Mouse (Mus musculus): Measurements from ENCODE around the gene Zbtb8b. TPM values are rescaled to one million over a fixed set of nuclear protein-coding genes. Genes with fewer than 3 reads are reported as not detected.

Gene Zbtb8b
- total RNA-seq, 2 experiments from 2014 or later = 3.6 to 4.6 TPM

Other genes starting within 250 kb of the Zbtb8b start
- gene C77080, start 179.4 kb downstream of the Zbtb8b start, total RNA-seq (2021) = 1 to 10 TPM; 5.8 TPM
- 1 to 10 TPM in 1 of 2 experiments, under 1 TPM in 1; 0.56 to 1.1 TPM for gene Sync, start 153.2 kb downstream of the Zbtb8b start, total RNA-seq (2021)
- 100 to 1,000 TPM; 123 to 129 TPM for gene Rbbp4, start 105.5 kb downstream of the Zbtb8b start, total RNA-seq (2021)
- gene Zbtb8os, start 105.2 kb downstream of the Zbtb8b start, total RNA-seq (2021) = 10 to 100 TPM; 29.4 to 35.8 TPM
- 1 to 10 TPM; 3.0 to 4.1 TPM for gene Zbtb8a, start 62.7 kb downstream of the Zbtb8b start, total RNA-seq (2021)
- gene Bsdc1, start 20.7 kb upstream of the Zbtb8b start, total RNA-seq (2021) = 10 to 100 TPM; 53.4 to 54.5 TPM
- gene Tssk3, start 50.2 kb upstream of the Zbtb8b start, total RNA-seq (2021) = not detected
- not detected for gene Fam229a, start 50.3 kb upstream of the Zbtb8b start, total RNA-seq (2021)
- gene Marcksl1, start 72.7 kb upstream of the Zbtb8b start, total RNA-seq (2021) = 100 to 1,000 TPM; 105 to 115 TPM
- 10 to 100 TPM; 45.2 to 55.8 TPM for gene Hdac1, start 101.9 kb upstream of the Zbtb8b start, total RNA-seq (2021)
- gene Lck, start 132.8 kb upstream of the Zbtb8b start, total RNA-seq (2021) = 1 to 10 TPM; 2.7 to 2.8 TPM
- under 1 TPM in 1 of 2 experiments, not detected in 1; 0.65 TPM for gene Fam167b, start 137.7 kb upstream of the Zbtb8b start, total RNA-seq (2021)
- 100 to 1,000 TPM; 121 to 122 TPM for gene Eif3i, start 159.8 kb upstream of the Zbtb8b start, total RNA-seq (2021)
- 10 to 100 TPM; 79.1 to 81.4 TPM for gene Tmem234, start 159.8 kb upstream of the Zbtb8b start, total RNA-seq (2021)
- gene Dcdc2b, start 173.4 kb upstream of the Zbtb8b start, total RNA-seq (2021) = 1 to 10 TPM; 6.0 to 7.7 TPM
- 10 to 100 TPM; 35.3 to 40.6 TPM for gene Iqcc, start 178.2 kb upstream of the Zbtb8b start, total RNA-seq (2021)
- 10 to 100 TPM; 70.3 to 79.8 TPM for gene Ccdc28b, start 183.1 kb upstream of the Zbtb8b start, total RNA-seq (2021)
- 10 to 100 TPM; 46.1 to 54.7 TPM for gene Txlna, start 200.2 kb upstream of the Zbtb8b start, total RNA-seq (2021)
- 10 to 100 TPM; 90.7 to 92.5 TPM for gene Kpna6, start 231.9 kb upstream of the Zbtb8b start, total RNA-seq (2021)

Data from layer of hippocampus, postnatal 36 days (tissue).